Mouse (Mus musculus): ENCODE data around the gene Mtnr1b.

The Mtnr1b gene

GRCm38 (mm10) chr9:15802413-15803027, 71.8 kb downstream of the Mtnr1b start:
- DNase-seq (ENCODE audit: low read depth) = no peak

- DNase-seq (ENCODE audit: low read depth) = no peak
These were observed 74.0 kb downstream of the Mtnr1b start for GRCm38 (mm10) chr9:15800402-15800801.

DNA sequence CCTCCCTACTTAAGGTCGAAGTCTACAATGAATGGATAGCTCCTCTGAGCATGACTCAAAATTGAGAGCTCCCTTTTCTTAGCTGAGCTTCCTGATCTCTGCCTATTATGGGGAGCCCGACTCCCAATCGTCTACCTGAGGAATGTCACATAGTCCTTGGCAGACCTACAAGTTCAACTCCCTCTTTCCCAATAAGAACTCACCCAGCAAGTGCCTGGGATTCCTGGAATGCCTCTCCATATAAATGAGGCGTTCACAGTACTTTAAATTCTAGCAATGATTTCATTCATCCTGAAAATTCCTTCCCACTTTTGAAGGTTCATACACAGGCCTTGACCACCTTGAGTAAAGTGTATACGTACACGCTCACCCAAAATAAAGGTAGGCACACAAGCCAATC, 79.9 kb downstream of the Mtnr1b start:
- no peak for DNase-seq (ENCODE audit: low read depth)

DNA sequence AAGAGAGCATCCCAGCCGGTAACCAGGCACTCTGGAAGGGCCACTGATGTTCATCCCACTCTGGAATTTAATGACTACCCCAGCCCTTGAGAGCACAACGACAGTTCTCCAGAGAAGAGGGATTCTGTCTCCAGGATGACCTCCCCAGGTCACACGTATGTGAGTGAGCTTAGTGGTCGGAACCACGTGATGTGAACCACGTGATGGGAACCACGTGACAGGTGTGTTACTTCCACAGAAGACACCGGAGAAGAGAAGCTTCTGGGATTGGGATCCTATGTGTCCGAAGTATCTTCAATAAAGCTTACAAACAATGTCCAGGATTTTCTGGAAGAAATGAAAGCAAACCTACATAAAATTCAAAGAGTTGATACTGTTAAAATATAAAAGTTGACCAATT, 82.3 kb downstream of the Mtnr1b start:
- no peak for DNase-seq (ENCODE audit: low read depth)

DNA sequence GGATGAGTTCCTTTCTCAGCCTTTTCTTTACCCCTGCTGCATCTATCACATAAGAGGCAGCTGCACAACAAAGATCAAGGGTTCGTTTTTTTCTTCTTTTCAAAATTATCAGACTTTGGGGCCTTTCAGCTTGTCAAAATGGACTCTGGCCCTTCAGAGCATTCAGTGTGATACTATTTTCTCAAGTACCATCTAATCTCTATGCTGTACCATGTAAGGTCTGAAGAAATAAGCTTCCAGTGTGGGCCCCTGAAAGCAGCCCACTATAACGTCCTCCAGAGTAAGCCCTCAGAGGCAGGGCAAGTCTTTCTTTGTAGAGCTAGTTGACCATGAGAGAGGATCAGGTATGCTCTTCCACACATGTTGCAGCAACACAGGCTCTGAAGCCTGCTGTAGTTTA, 87.7 kb downstream of the Mtnr1b start:
- DNase-seq (ENCODE audit: low read depth) = no peak

- DNase-seq (ENCODE audit: low read depth) = no peak
These were observed 88.2 kb downstream of the Mtnr1b start for GRCm38 (mm10) chr9:15786192-15786591.

- DNase-seq (ENCODE audit: low read depth) = no peak
These were observed 92.4 kb downstream of the Mtnr1b start for GRCm38 (mm10) chr9:15781936-15782335.

DNA sequence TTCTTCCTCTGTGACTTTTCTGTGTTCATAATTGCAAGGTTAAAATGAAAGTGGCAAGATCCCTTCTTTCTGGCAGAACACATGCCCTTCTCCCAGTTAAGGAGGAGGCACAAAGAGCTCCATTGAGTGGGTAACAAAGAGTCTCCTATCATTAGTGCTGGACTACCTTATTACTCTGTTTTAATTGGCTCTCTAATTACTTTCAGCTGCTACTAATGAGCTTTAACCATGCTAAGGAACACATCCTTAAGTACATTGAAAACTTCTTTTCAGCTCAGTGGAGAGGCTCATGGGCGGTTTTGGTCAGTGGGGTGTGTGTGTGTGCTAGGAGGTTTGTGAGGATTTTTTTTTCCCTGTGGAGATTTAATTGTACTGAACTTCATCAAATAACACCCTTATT, 99.4 kb downstream of the Mtnr1b start:
- DNase-seq (ENCODE audit: low read depth) = no peak
